23 mouse cellular contexts compared by ENCODE assay signal in the genomic region with DNA sequence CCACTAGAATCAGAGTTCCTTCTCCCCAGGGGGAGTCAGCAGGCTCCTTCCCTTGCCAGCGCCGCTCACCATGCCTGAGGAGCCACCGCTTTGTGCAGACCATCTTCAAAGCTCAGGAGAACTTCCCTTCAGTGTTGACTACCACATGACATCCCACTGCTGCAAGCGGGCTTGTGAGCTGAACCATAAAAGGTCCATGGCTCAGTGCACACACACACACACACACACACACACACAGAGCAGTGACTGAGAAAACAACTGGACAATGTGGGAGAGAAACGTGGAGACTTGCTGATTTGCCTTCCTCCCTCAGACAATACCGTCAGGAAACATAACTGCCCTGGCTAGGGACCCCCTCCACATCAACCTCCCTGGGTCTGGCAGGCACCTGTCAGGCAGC.
"Had no signal": no experiment of that assay in that cellular context is flagged by ENCODE, and none has a peak within 500 bp of the region (broad histone marks: within the 10 kb centered on the region; RNA-seq: fewer than 3 reads in every experiment).

No protein-coding gene starts in this region.

- H3K27ac ChIP-seq: heart, adult 2 months; heart, embryonic 15.5 days; hindbrain, embryonic 12.5 days; hindbrain, embryonic 15.5 days; hindbrain, postnatal 0 days; layer of hippocampus, adult 2 months; left cerebral cortex, adult 2 months; limb, embryonic 10.5 days; limb, embryonic 12.5 days; liver, embryonic 13.5 days; liver, embryonic 15.5 days had no signal

- H3K4me3 ChIP-seq: heart, adult 2 months; heart, embryonic 13.5 days; heart, embryonic 15.5 days; hindbrain, embryonic 12.5 days; hindbrain, embryonic 15.5 days; layer of hippocampus, adult 2 months; left cerebral cortex, adult 2 months; limb, embryonic 10.5 days; limb, embryonic 12.5 days; liver, embryonic 13.5 days; liver, embryonic 15.5 days had no signal

- DNase-seq: forebrain, postnatal 0 days; gastrocnemius, postnatal 14 days; gastrocnemius, postnatal 36 days; heart, adult 11 months; heart, adult 2 months; heart, postnatal 14 days; heart, postnatal 36 days; liver; liver, embryonic 13.5 days; liver, postnatal 0 days had no signal

- H3K27me3 ChIP-seq: heart, embryonic 13.5 days; heart, embryonic 15.5 days; hindbrain, embryonic 12.5 days; hindbrain, embryonic 15.5 days; limb, embryonic 12.5 days; liver, embryonic 13.5 days; liver, embryonic 15.5 days had no signal

- H3K4me1 ChIP-seq: limb, embryonic 10.5 days; limb, embryonic 12.5 days; liver, embryonic 13.5 days; liver, embryonic 15.5 days had no signal

- H3K36me3 ChIP-seq: heart, embryonic 15.5 days; hindbrain, embryonic 12.5 days; hindbrain, embryonic 15.5 days; liver, embryonic 15.5 days had no signal

- ATAC-seq: forebrain, postnatal 0 days; hindbrain, postnatal 0 days; intestine, embryonic 16.5 days; liver, postnatal 0 days had no signal

- H3K4me2 ChIP-seq: heart, embryonic 11.5 days; heart, embryonic 13.5 days; heart, embryonic 15.5 days; hindbrain, embryonic 12.5 days; hindbrain, embryonic 15.5 days; limb, embryonic 12.5 days; liver, embryonic 11.5 days; liver, embryonic 13.5 days; liver, embryonic 15.5 days had no signal

- H3K9me3 ChIP-seq: heart, embryonic 13.5 days; heart, embryonic 15.5 days; hindbrain, embryonic 12.5 days; hindbrain, embryonic 15.5 days; limb, embryonic 10.5 days; limb, embryonic 12.5 days; liver, embryonic 13.5 days; liver, embryonic 15.5 days had no signal

- H3K9ac ChIP-seq: forebrain, postnatal 0 days; heart, embryonic 13.5 days; heart, embryonic 15.5 days; hindbrain, embryonic 12.5 days; hindbrain, embryonic 15.5 days; limb, embryonic 12.5 days; liver, embryonic 13.5 days; liver, embryonic 15.5 days; liver, postnatal 0 days had no signal
